Mouse (Mus musculus): ENCODE results near the gene Gbf1.

Gbf1 gene

DNA sequence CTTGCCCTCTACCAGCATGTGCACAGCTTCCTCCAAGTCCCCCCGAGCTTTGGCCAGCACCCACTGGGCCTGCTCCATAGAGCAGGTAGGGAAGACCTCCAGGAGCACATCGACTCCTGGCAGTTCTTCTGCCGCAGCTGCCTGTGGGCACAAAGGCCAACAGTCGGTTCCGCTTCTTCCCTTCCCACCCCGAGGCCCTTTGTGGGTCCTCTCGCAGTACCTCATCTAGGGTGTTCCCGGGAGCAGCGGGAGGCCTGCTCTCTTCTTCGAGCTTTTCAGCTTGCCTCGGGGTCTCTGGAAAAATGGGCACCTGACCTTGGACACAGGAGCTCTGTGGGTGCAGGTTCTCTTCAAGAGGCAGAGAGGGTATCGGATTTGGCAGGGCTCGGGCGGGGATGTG lies 179.0 kb downstream of the Gbf1 start:
- peak; percentile 23 to 33 for DNase-seq

DNA sequence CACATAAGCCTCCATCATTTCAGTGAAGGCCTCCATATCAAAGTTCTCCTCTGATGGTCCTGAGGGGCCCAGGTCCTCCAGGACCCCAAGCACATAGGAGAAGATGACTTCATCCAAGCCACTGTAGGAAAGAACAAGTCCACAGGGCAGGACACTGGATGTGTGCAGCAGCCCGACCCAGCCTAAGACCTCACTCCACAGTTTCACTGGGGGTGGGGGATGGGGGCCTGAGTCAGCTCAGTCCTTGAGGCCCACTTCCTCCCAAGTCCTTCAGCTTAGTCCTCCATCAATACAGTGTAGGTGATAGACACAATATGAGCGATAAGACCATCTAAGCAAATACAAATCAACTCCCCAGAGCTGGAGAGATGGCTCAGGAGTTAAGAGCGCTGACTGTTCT lies 179.6 kb downstream of the Gbf1 start:
- peak in 1 of 2 experiments; percentile 43 for DNase-seq

DNA sequence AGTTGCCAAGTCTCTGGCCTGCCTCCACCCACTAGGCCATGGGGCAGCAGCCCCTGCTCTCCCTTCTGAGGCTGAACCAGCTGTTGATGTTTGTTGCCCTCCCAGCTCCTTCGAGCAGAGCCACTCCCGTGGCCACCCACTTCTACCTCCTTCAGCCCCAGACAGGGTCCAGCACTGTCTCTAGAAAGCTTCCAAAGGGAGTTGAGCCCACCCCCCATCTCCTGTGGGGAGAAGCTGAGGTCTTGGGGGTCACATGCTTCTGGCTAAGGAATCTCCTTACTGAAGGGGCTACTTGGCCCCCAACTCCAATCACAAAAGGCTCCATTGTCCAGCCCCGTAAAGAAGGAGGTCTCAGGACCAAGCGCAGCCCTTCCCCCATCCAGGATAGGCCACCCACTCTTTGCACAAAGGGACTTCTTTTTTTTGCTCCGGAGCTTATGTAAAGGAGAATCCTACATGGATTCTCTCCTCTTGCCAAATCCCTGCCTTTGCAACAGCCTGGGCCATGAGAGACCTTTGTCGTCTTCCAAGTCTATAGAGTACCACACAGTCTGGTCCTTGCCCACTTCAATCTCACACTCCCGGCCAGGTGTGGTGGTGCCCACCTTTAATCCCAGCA lies 180.5 kb downstream of the Gbf1 start:
- DNase-seq, result peak; percentile 27

DNA sequence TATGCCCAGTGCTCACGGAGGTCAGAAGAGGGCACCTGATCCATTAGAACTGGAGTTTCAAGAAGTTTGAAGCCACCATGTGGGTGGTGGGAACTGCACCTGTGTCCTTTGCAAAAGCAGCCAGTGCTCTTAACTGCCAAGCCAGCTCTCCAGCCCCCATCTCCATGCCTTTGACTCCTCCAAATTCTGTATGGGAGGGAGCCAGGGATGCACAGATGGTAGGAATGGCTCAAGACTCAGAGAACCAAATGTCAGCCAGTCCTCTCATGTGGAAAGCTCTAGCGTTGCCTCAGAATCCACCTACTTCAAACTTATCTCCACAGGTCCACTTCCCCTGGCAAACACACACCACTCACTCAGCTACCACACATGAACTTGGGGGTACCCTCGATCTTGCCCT lies 181.6 kb downstream of the Gbf1 start:
- DNase-seq, result peak; percentile 79 to 84
